Mouse (Mus musculus) stomach, postnatal 0 days (tissue): ENCODE data around the gene Uba7. TPM values are rescaled to one million over a fixed set of nuclear protein-coding genes. Genes with fewer than 3 reads are reported as not detected.
"Not testable (repeated sequence)": the region's sequence is repeated elsewhere in the genome, so short reads cannot be mapped to it uniquely, and the experiment has no call there.

Experiments
- ATAC-seq: fragments of 200-750 bp; cut with Nextera tagmentation; 2 replicates; pipeline ENCODE4 v1.8.0; 2017; ENCODE audit not compliant: low FRiP score, low TSS enrichment
- DNase-seq: peaks from one replicate; pipeline ENCODE4 v3.0.0-alpha.2; 2016; ENCODE audit warnings: low spot score
- H3K27ac ChIP-seq: fragments of 300-500 bp; sonication (generic); replicated peaks from 2 replicates; pipeline ENCODE4 v1.5.1; 2014; ENCODE audit warnings: mild to moderate bottlenecking, control low read depth
- H3K27me3 ChIP-seq: fragments of 300-500 bp; sonication (generic); 2 replicates; pipeline ENCODE4 v1.6.1; 2014; ENCODE audit warnings: low read length; ENCODE audit not compliant: control insufficient read depth, insufficient read depth
- H3K36me3 ChIP-seq: fragments of 300-500 bp; sonication (generic); 2 replicates; pipeline ENCODE4 v1.6.1; 2014; ENCODE audit warnings: low read length, mixed read lengths; ENCODE audit not compliant: control insufficient read depth, insufficient read depth
- H3K4me1 ChIP-seq: fragments of 300-500 bp; sonication (generic); replicated peaks from 2 replicates; pipeline ENCODE4 v1.6.1; 2014; ENCODE audit warnings: antibody characterized with exemption; ENCODE audit not compliant: control insufficient read depth, insufficient read depth
- H3K4me2 ChIP-seq: fragments of 300-500 bp; sonication (generic); replicated peaks from 2 replicates; pipeline ENCODE4 v1.6.1; 2014; ENCODE audit warnings: low read depth, mild to moderate bottlenecking, control low read depth, moderate library complexity
- H3K4me3 ChIP-seq: fragments of 300-500 bp; sonication (generic); 2 replicates; pipeline ENCODE4 v1.5.1; 2014; ENCODE audit warnings: low read depth, low read length, control low read depth
- H3K9ac ChIP-seq: fragments of 300-500 bp; sonication (generic); 2 replicates; pipeline ENCODE4 v1.6.1; 2014; ENCODE audit warnings: mild to moderate bottlenecking, low read length, control low read depth, mixed read lengths
- H3K9me3 ChIP-seq: fragments of 300-500 bp; sonication (generic); 2 replicates; pipeline ENCODE4 v1.6.1; 2016; ENCODE audit warnings: low read length; ENCODE audit not compliant: control insufficient read depth
- CTCF ChIP-seq: IDR thresholded peaks from 2 replicates; pipeline ENCODE4 v1.5.1; 2016; ENCODE audit warnings: antibody characterized with exemption, low read depth, mild to moderate bottlenecking, moderate library complexity
- EP300 ChIP-seq: optimal IDR thresholded peaks from 2 replicates; pipeline ENCODE3; 2016; ENCODE audit warnings: antibody characterized with exemption
- WGBS: fragments of 180-500 bp; shearing (Covaris S2); extraction: QIAGEN DNeasy Blood & Tissue Kit; methylation state at CpG from one replicate; pipeline ENCODE4 v1.1.7; 2014; 5-methylcytosine and 5-hydroxymethylcytosine counted together
- polyA plus RNA-seq: library from polyadenylated mRNA; unstranded; fragments of >200 nt; fragmentation: Nextera tagmentation; extraction: Ambion mirVana; gene quantifications from 2 replicates; pipeline ENCODE4 v1.2.1, GENCODE M21; 2015

Uba7 gene
- polyA plus RNA-seq, 1 experiment from 2014 or later, result 24.7 TPM

DNA sequence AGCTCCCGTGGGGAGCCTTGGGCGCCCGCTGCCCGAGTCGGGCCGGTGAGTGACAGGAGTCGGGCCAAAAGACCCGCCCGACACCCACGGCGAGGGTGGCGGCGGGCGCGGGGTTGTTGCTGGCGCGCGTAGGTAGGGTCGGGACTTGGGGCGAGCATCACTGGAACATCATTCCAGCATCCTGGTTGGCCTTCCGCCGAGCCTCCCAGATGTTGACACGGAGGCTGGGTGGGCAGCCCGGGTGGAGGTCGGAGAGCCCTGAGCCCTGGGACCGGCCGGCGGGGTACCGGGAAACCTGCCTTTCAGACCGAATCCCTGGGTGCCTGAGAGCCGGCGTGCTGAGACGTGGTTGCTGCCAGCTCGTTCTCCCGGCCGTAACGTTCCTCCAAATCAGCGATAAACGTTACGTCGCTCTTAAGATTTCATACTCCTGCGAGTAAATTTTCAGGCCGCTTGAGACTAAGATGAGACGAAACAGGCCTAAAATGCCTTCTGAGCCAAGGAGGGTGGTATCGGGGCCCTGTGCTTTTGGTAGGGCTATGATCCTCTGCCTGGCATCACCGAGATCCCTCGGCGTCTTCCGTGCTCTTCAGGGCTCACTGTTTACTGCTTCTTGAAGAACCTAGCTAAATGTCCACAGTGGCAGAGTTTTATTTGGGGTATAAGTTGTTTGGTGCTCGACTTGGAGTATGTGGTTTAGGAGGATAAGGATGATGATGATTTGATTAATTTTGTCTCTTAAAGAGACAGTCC is 27.6 kb downstream of the Uba7 start:
- Histone ChIP-seq H3K36me3 (no peaks in the 10 kb centered on the region), H3K4me1 (no peaks in the 10 kb centered on the region; the same call in 1 of the 2 replicates), H3K27me3 (no peaks in the 10 kb centered on the region), H3K4me2 (peak overlapping the region; percentile 79), H3K4me3 (peak overlapping the region; percentile 100), H3K27ac (peak overlapping the region; percentile 98), H3K9ac (peak overlapping the region; percentile 99), H3K9me3 (no peaks in the 10 kb centered on the region)
- ATAC-seq (no peak), DNase-seq (no peak)
- under 1% methylated on average over 50 of the region's 50 CpGs for WGBS
- TF ChIP-seq CTCF (no peak), EP300 (no peak)

GRCm38 (mm10) chr9:108003531-108003890 is 28.2 kb downstream of the Uba7 start:
- ATAC-seq (no peak), DNase-seq (no peak)
- Histone ChIP-seq H3K27me3 (no peaks in the 10 kb centered on the region), H3K4me1 (no peaks in the 10 kb centered on the region; the same call in 1 of the 2 replicates), H3K9me3 (no peaks in the 10 kb centered on the region), H3K4me3 (peak overlapping the region; percentile 100), H3K36me3 (no peaks in the 10 kb centered on the region), H3K4me2 (peak overlapping the region; percentile 79), H3K27ac (peak overlapping the region; percentile 98; the same call in 1 of the 2 replicates), H3K9ac (peak overlapping the region; percentile 99)
- 10% methylated on average over 8 of the region's 8 CpGs for WGBS
- TF ChIP-seq CTCF, result no peak
- TF ChIP-seq EP300, result no peak

- Histone ChIP-seq H3K9ac (no peak overlapping the region), H3K36me3 (no peaks in the 10 kb centered on the region), H3K4me1 (no peaks in the 10 kb centered on the region), H3K27ac (0 out of 2 replicates have a peak overlapping the region, but pooled peaks have one; percentile 8), H3K9me3 (no peaks in the 10 kb centered on the region), H3K27me3 (no peaks in the 10 kb centered on the region), H3K4me2 (no peak overlapping the region), H3K4me3 (no peak overlapping the region)
- TF ChIP-seq EP300, result no peak
- TF ChIP-seq CTCF, result no peak
- no peak for ATAC-seq
- DNase-seq, result no peak
- WGBS, result 76% methylated on average over 5 of the region's 5 CpGs
Observed at GRCm38 (mm10) chr9:108008041-108008440, 32.7 kb downstream of the Uba7 start.

DNA sequence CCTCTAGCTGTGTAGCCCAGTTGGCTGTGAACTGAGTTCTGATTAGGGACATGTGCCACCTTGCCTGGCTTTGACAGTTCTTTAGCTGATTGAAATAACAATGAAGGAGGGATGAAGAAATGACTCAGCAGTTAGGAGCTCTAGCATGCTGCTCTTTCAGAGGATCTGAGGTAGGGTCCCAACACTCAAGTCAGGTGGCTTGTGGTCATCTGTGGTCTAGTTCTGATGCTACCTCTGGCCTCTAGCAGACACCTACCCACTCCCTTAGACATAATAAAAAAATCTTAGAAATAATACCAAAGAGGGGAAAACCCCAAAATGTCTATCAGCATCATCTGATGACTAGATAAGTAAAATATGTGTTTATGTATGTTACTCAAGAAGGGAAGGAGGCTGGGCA is 35.1 kb downstream of the Uba7 start:
- H3K27ac ChIP-seq, result no peak overlapping the region
- no peaks in the 10 kb centered on the region for H3K9me3 ChIP-seq
- H3K36me3 ChIP-seq, result no peaks in the 10 kb centered on the region
- H3K27me3 ChIP-seq, result no peaks in the 10 kb centered on the region
- no peak for DNase-seq
- no peak overlapping the region for H3K9ac ChIP-seq
- H3K4me2 ChIP-seq, result no peak overlapping the region
- TF ChIP-seq EP300 (no peak), CTCF (no peak)
- H3K4me3 ChIP-seq, result no peak overlapping the region
- ATAC-seq, result no peak
- H3K4me1 ChIP-seq, result no peaks in the 10 kb centered on the region

DNA sequence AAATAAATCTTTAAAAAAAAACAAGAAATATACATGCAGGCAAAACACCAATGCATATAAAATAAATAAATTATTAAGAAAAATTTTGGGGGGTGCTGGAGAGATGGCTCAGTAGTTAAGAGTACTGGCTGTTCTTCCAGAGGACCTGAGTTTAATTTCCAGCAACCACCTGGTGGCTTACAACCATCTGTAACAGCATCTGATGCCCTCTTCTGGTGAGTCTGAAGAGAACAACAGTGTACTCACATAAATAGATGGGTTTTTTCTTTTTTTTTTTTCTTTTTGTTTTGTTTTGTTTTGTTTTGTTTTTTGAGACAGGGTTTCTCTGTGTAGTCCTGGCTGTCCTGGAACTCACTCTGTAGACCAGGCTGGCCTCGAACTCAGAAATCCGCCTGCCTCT is 38.3 kb downstream of the Uba7 start:
- 100% methylated on average over 2 of the region's 2 CpGs for WGBS
- H3K27ac ChIP-seq, H3K4me2 ChIP-seq, H3K4me3 ChIP-seq, DNase-seq, H3K27me3 ChIP-seq, H3K9ac ChIP-seq, H3K9me3 ChIP-seq, H3K36me3 ChIP-seq, ATAC-seq, H3K4me1 ChIP-seq: not testable (repeated sequence)
- TF ChIP-seq CTCF, result peak; percentile 39

GRCm38 (mm10) chr9:108017127-108017526 is 41.8 kb downstream of the Uba7 start:
- Histone ChIP-seq H3K9me3 (no peaks in the 10 kb centered on the region), H3K9ac (no peak overlapping the region), H3K27ac (no peak overlapping the region), H3K4me3 (no peak overlapping the region), H3K36me3 (no peaks in the 10 kb centered on the region; the same call in 1 of the 2 replicates), H3K4me1 (no peaks in the 10 kb centered on the region), H3K4me2 (no peak overlapping the region), H3K27me3 (no peaks in the 10 kb centered on the region)
- TF ChIP-seq EP300 (no peak), CTCF (no peak)
- ATAC-seq (no peak), DNase-seq (no peak)
- WGBS, result 80% methylated on average over 3 of the region's 3 CpGs
